Mouse (Mus musculus): ENCODE data around the gene Dleu7. TPM values are rescaled to one million over a fixed set of nuclear protein-coding genes. Genes with fewer than 3 reads are reported as not detected.

Dleu7 gene
- total and polyA plus RNA-seq, 3 experiments, result not detected

- no peaks in the 10 kb centered on the region; a peak in 1 of 4 replicates for H3K27me3 ChIP-seq (ENCODE audit: control insufficient read depth in 1 of 2, insufficient read depth in 2 of 2, low read length in 2 of 2)
- no peaks in the 10 kb centered on the region for H3K9me3 ChIP-seq (replicated peaks; ENCODE audit: insufficient read depth, low read length)
- no peaks in the 10 kb centered on the region for H3K4me1 ChIP-seq (ENCODE audit: control insufficient read depth in 1 of 2, insufficient read depth in 2 of 2, low read length in 2 of 2)
- H3K36me3 ChIP-seq (ENCODE audit: control insufficient read depth in 1 of 2, insufficient read depth in 2 of 2, low read length in 2 of 2), result no peaks in the 10 kb centered on the region
- no peak overlapping the region for H3K27ac ChIP-seq (ENCODE audit: control insufficient read depth, low read depth, low read length)
- no peak overlapping the region for H3K9ac ChIP-seq (ENCODE audit: control insufficient read depth, low read depth, low read length, poor library complexity, severe bottlenecking)
- H3K4me3 ChIP-seq (ENCODE audit: control insufficient read depth in 1 of 2, insufficient read depth in 1 of 2, low read depth in 2 of 2, low read length in 2 of 2), result no peak overlapping the region
- DNase-seq (ENCODE audit: low read depth, low spot score), result no peak
- H3K79me2 ChIP-seq (ENCODE audit: control insufficient read depth, insufficient read depth, low read length, poor library complexity), result no peaks in the 10 kb centered on the region
- TF ChIP-seq MAFK (IDR thresholded peaks at IDR 0.05; ENCODE audit: borderline replicate concordance, low read depth, low read length) (no peak), CHD1 (IDR thresholded peaks at IDR 0.05; ENCODE audit: low read depth, low read length) (no peak), SMC3 (IDR thresholded peaks at IDR 0.05; ENCODE audit: low read depth, low read length) (no peak), HCFC1 (IDR thresholded peaks at IDR 0.05; ENCODE audit: low read depth, low read length) (no peak), KAT2A (conservative IDR thresholded peaks at IDR 0.05; ENCODE audit: low read depth, low read length) (no peak), POLR2AphosphoS5 (IDR thresholded peaks at IDR 0.05; ENCODE audit: borderline replicate concordance, low read depth, low read length) (no peak)
Observed at GRCm38 (mm10) chr14:62288731-62289130, 4.1 kb downstream of the Dleu7 start.

GRCm38 (mm10) chr14:62282974-62283373, 9.9 kb downstream of the Dleu7 start:
- Histone ChIP-seq H3K27me3 (ENCODE audit: control insufficient read depth in 1 of 2, insufficient read depth in 2 of 2, low read length in 2 of 2) (no peaks in the 10 kb centered on the region; a peak in 1 of 4 replicates), H3K4me1 (ENCODE audit: control insufficient read depth in 1 of 2, insufficient read depth in 2 of 2, low read length in 2 of 2) (no peaks in the 10 kb centered on the region), H3K27ac (ENCODE audit: control insufficient read depth, low read depth, low read length) (no peak overlapping the region), H3K79me2 (ENCODE audit: control insufficient read depth, insufficient read depth, low read length, poor library complexity) (no peaks in the 10 kb centered on the region), H3K4me3 (ENCODE audit: control insufficient read depth in 1 of 2, insufficient read depth in 1 of 2, low read depth in 2 of 2, low read length in 2 of 2) (no peak overlapping the region), H3K36me3 (ENCODE audit: control insufficient read depth in 1 of 2, insufficient read depth in 2 of 2, low read length in 2 of 2) (no peaks in the 10 kb centered on the region), H3K9ac (ENCODE audit: control insufficient read depth, low read depth, low read length, poor library complexity, severe bottlenecking) (no peak overlapping the region), H3K9me3 (replicated peaks; ENCODE audit: insufficient read depth, low read length) (no peaks in the 10 kb centered on the region)
- TF ChIP-seq NRF1 (IDR thresholded peaks at IDR 0.05; ENCODE audit: insufficient read depth, low read depth, low read length, poor library complexity, severe bottlenecking), result no peak
- no peak for TF ChIP-seq POLR2AphosphoS5 (IDR thresholded peaks at IDR 0.05; ENCODE audit: borderline replicate concordance, low read depth, low read length)
- TF ChIP-seq USF2 (IDR thresholded peaks at IDR 0.05; ENCODE audit: borderline replicate concordance in 1 of 2, insufficient read depth in 1 of 2, low read depth in 1 of 2, low read length in 2 of 2), result no peak
- TF ChIP-seq POLR2AphosphoS2 (IDR thresholded peaks at IDR 0.05; ENCODE audit: low read length), result no peak
- no peak for TF ChIP-seq ZMIZ1 (IDR thresholded peaks at IDR 0.05; ENCODE audit: low read depth, low read length)
- no peak for TF ChIP-seq RAD21 (IDR thresholded peaks at IDR 0.05; ENCODE audit: low read depth, low read length)
- TF ChIP-seq SIN3A (IDR thresholded peaks at IDR 0.05; ENCODE audit: low read length), result no peak
- no peak for TF ChIP-seq USF1 (IDR thresholded peaks at IDR 0.05; ENCODE audit: low read depth, low read length)
- TF ChIP-seq MYB (IDR thresholded peaks at IDR 0.05; ENCODE audit: low read depth, low read length), result no peak
- TF ChIP-seq MAFK (IDR thresholded peaks at IDR 0.05; ENCODE audit: borderline replicate concordance, low read depth, low read length), result no peak
- no peak for TF ChIP-seq TCF12 (IDR thresholded peaks at IDR 0.05; ENCODE audit: low read depth, low read length)
- no peak for TF ChIP-seq EP300 (IDR thresholded peaks at IDR 0.05; ENCODE audit: low read depth in 1 of 2, low read length in 2 of 2)
- DNase-seq (ENCODE audit: low read depth, low spot score), result no peak

All from MEL (cell line).